Mouse (Mus musculus): Measurements from ENCODE around the gene Atg3.

Gene Atg3

GRCm38 (mm10) chr16:45158522-45159388, at the start of gene Atg3, which contains the start of gene Slc35a5:
TSS of gene Atg3 (plus strand) at chr16:45158785.
TSS of gene Slc35a5 (minus strand) at chr16:45158706.
- DNase-seq (ENCODE audit: low spot score), result peak; percentile 98

- peak; percentile 69 for DNase-seq (ENCODE audit: low spot score)
Measured at GRCm38 (mm10) chr16:45110498-45110897, 48.1 kb upstream of the Atg3 start.

GRCm38 (mm10) chr16:45117200-45117599, 41.4 kb upstream of the Atg3 start:
- no peak for DNase-seq (ENCODE audit: low spot score)

- DNase-seq (ENCODE audit: low spot score), result no peak
Measured at GRCm38 (mm10) chr16:45118760-45119159, 39.8 kb upstream of the Atg3 start.

GRCm38 (mm10) chr16:45120844-45121425, 37.6 kb upstream of the Atg3 start:
- peak; percentile 36 for DNase-seq (ENCODE audit: low spot score)

GRCm38 (mm10) chr16:45122571-45122970, 36.0 kb upstream of the Atg3 start:
- DNase-seq (ENCODE audit: low spot score), result no peak

GRCm38 (mm10) chr16:45124230-45125203, 34.1 kb upstream of the Atg3 start:
- DNase-seq (ENCODE audit: low spot score), result no peak

- DNase-seq (ENCODE audit: low spot score), result no peak
Measured at GRCm38 (mm10) chr16:45127936-45128710, 30.5 kb upstream of the Atg3 start.

GRCm38 (mm10) chr16:45141711-45142110, 16.9 kb upstream of the Atg3 start:
- DNase-seq (ENCODE audit: low spot score), result no peak

- no peak for DNase-seq (ENCODE audit: low spot score)
Measured at GRCm38 (mm10) chr16:45142565-45142964, 16.0 kb upstream of the Atg3 start.

- DNase-seq (ENCODE audit: low spot score), result no peak
Measured at GRCm38 (mm10) chr16:45145119-45145518, 13.5 kb upstream of the Atg3 start.

- peak; percentile 21 for DNase-seq (ENCODE audit: low spot score)
Measured at GRCm38 (mm10) chr16:45148488-45149082, 10.0 kb upstream of the Atg3 start.

- DNase-seq (ENCODE audit: low spot score), result peak; percentile 63
Measured at GRCm38 (mm10) chr16:45154741-45155250, 3.8 kb upstream of the Atg3 start.

GRCm38 (mm10) chr16:45158136-45158521, 456 bp upstream of the Atg3 start:
- DNase-seq (ENCODE audit: low spot score), result peak; percentile 79

GRCm38 (mm10) chr16:45159389-45159716, 768 bp downstream of the Atg3 start:
- no peak for DNase-seq (ENCODE audit: low spot score)

- DNase-seq (ENCODE audit: low spot score), result no peak
Measured at GRCm38 (mm10) chr16:45178552-45178951, 20.0 kb downstream of the Atg3 start.

- DNase-seq (ENCODE audit: low spot score), result no peak
Measured at GRCm38 (mm10) chr16:45181824-45182223, 23.2 kb downstream of the Atg3 start.

- peak; percentile 75 for DNase-seq (ENCODE audit: low spot score)
Measured at GRCm38 (mm10) chr16:45192613-45193012, 34.0 kb downstream of the Atg3 start.

GRCm38 (mm10) chr16:45196816-45197215, 38.2 kb downstream of the Atg3 start:
- DNase-seq (ENCODE audit: low spot score), result peak; percentile 78

GRCm38 (mm10) chr16:45201395-45201794, 42.8 kb downstream of the Atg3 start:
- no peak for DNase-seq (ENCODE audit: low spot score)

GRCm38 (mm10) chr16:45204438-45204837, 45.9 kb downstream of the Atg3 start:
- DNase-seq (ENCODE audit: low spot score), result no peak

Data from lung, postnatal 25 days (tissue).